Mouse (Mus musculus) embryonic facial prominence, embryonic 14.5 days (tissue): ENCODE measurements at regions not wholly inside any gene's neighbourhood (a gene's known extent, or its start where the extent isn't known, plus 50 kb on each side); places are given as distances from the start of the nearest gene placed in this dataset.

Source experiments
- ATAC-seq: fragments of 200-750 bp; cut with Nextera tagmentation; 2 replicates; pipeline ENCODE4 v1.8.0; 2017; ENCODE audit warnings: low read depth, moderate number of reproducible peaks, moderate TSS enrichment
- DNase-seq: peaks from one replicate; pipeline ENCODE4 v3.0.0-alpha.2; 2015; ENCODE audit warnings: low spot score
- H3K27ac ChIP-seq: fragments of 300-500 bp; sonication (generic); replicated peaks from 2 replicates; pipeline ENCODE4 v1.5.1; 2014; ENCODE audit warnings: low read depth, mild to moderate bottlenecking, low read length, moderate library complexity
- H3K27me3 ChIP-seq: fragments of 300-500 bp; sonication (generic); replicated peaks from 2 replicates; pipeline ENCODE4 v1.6.1; 2014; ENCODE audit warnings: low read length; ENCODE audit not compliant: control insufficient read depth, insufficient read depth
- H3K36me3 ChIP-seq: fragments of 300-500 bp; sonication (generic); 2 replicates; pipeline ENCODE4 v1.6.1; 2014; ENCODE audit warnings: low read length, mixed read lengths; ENCODE audit not compliant: control insufficient read depth, insufficient read depth
- H3K4me1 ChIP-seq: fragments of 300-500 bp; sonication (generic); 2 replicates; pipeline ENCODE4 v1.6.1; 2014; ENCODE audit warnings: antibody characterized with exemption, low read length; ENCODE audit not compliant: control insufficient read depth, insufficient read depth
- H3K4me2 ChIP-seq: fragments of 300-500 bp; sonication (generic); 2 replicates; pipeline ENCODE4 v1.6.1; 2014; ENCODE audit warnings: low read depth, mild to moderate bottlenecking, low read length, moderate library complexity, mixed read lengths
- H3K4me3 ChIP-seq: fragments of 300-500 bp; sonication (generic); 2 replicates; pipeline ENCODE4 v1.5.1; 2014; ENCODE audit warnings: low read depth, mild to moderate bottlenecking, low read length
- H3K9ac ChIP-seq: fragments of 300-500 bp; sonication (generic); 2 replicates; pipeline ENCODE4 v1.6.1; 2014; ENCODE audit warnings: low read depth, mild to moderate bottlenecking, low read length, moderate library complexity, mixed read lengths
- H3K9me3 ChIP-seq: fragments of 300-500 bp; sonication (generic); 2 replicates; pipeline ENCODE4 v1.6.1; 2016; ENCODE audit warnings: low read length; ENCODE audit not compliant: control insufficient read depth
- WGBS: fragments of 180-500 bp; shearing (Covaris S2); extraction: QIAGEN DNeasy Blood & Tissue Kit; methylation state at CpG from one replicate; pipeline ENCODE4 v1.1.7; 2014; 5-methylcytosine and 5-hydroxymethylcytosine counted together

DNA sequence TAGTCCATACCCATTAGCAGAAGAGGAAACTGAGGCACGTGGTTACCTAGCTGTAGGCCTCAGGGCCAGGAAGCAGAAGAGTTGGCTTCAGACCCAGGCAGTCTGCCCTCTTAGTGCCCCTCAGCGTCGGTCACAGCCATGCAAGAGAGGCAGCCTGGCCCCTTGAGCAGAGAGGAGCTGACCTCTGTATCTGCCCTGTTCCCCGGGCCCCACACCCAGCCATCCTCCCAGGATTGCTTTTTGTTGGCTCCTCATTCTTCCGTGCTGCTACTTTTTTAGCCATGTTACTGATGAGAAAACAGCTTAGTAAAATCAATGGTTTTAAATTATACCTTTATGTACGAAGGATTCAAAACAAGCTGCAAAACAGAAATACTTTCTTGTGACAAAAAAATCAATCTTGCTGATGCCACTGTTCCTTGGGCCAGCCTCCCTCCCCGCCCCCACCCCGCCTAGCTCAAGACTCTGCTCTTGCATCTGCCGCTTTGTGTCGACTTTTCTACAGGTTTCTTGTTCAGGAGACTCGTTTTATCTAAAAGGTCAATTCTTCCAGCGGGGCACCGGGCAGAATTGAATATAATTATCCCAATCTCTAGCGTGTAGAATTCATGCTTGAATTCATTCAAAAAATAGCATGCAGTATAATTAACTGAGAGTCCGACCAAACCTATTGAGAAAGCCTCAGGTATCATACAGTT lies 70.8 kb downstream of the Sall1 start:
- Histone ChIP-seq H3K27me3 (no peaks in the 10 kb centered on the region), H3K4me2 (no peak overlapping the region), H3K9me3 (no peaks in the 10 kb centered on the region), H3K4me3 (no peak overlapping the region), H3K27ac (no peak overlapping the region), H3K4me1 (no peaks in the 10 kb centered on the region), H3K9ac (no peak overlapping the region), H3K36me3 (no peaks in the 10 kb centered on the region)
- WGBS: 53% methylated on average over 15 of the region's 15 CpGs
- DNase-seq (no peak), ATAC-seq (no peak)

DNA sequence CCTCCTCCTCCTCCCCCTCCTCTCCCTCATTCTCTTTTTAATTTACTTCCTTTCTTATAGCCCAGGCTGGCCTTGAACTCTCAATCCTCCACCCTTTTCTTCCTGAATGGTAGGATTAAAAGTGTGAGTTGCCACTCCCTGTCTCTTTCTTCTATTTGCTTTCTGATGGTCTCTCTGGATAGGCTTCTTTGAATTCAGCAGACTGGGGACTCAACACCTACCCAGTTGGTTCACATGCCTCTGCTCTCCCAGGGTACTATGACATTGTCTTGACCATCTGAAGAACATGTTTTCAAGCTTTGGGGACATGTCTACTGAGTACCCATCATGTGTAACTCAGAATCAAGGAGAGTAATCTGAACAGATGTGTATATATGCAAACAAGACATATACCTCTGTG lies 85.1 kb downstream of the Sall1 start:
- no peak overlapping the region for H3K9ac ChIP-seq
- H3K4me1 ChIP-seq: no peaks in the 10 kb centered on the region
- no peaks in the 10 kb centered on the region for H3K9me3 ChIP-seq
- ATAC-seq (no peak), DNase-seq (no peak)
- no peak overlapping the region for H3K4me3 ChIP-seq
- no peaks in the 10 kb centered on the region for H3K27me3 ChIP-seq
- no peaks in the 10 kb centered on the region for H3K36me3 ChIP-seq
- H3K4me2 ChIP-seq: no peak overlapping the region
- H3K27ac ChIP-seq: no peak overlapping the region

DNA sequence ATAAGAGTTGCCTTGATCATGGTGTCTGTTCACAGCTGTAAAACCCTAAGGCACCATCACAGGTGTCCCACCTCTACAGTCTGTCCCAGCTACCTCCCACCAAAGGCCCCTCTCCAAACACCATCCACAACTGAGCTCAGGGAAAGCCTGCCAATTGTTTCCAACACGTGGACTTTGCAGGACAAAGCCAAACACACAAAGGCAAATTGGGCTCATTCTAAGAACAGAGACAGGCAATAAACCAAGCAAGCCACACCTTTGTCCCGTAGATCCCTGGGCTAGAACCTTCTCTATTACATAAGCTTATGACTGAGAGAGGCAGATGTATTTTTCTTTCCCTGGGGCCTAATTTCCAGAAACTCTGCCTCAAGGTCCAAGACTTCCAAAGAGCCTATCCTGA lies 90.8 kb downstream of the Sall1 start:
- Histone ChIP-seq H3K4me2 (no peak overlapping the region), H3K9me3 (no peaks in the 10 kb centered on the region), H3K4me1 (no peaks in the 10 kb centered on the region), H3K27me3 (no peaks in the 10 kb centered on the region), H3K36me3 (no peaks in the 10 kb centered on the region), H3K4me3 (no peak overlapping the region), H3K9ac (no peak overlapping the region), H3K27ac (no peak overlapping the region)
- DNase-seq: no peak
- no peak for ATAC-seq
- 75% methylated on average over 2 of the region's 2 CpGs for WGBS

DNA sequence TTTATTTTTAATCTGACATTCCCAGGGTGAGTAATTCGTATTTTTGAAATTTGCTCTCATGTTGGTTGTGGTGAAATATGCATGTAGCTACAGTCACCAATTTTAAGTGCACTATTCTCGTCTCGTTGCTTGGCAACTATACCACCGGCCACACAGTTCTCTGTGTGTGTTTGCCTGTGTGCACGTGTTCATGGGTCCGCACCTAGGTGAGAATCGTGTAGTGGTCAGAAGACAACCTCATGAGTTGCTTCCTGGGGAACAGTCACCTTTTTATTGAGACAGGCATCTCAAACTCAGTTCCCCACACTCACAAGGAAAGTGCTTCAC lies 92.2 kb downstream of the Sall1 start:
- Histone ChIP-seq H3K4me2 (no peak overlapping the region), H3K4me1 (no peaks in the 10 kb centered on the region), H3K9me3 (no peaks in the 10 kb centered on the region), H3K9ac (no peak overlapping the region), H3K27ac (no peak overlapping the region), H3K27me3 (no peaks in the 10 kb centered on the region), H3K36me3 (no peaks in the 10 kb centered on the region), H3K4me3 (no peak overlapping the region)
- DNase-seq: no peak
- WGBS: 93% methylated on average over 7 of the region's 7 CpGs
- ATAC-seq: no peak

DNA sequence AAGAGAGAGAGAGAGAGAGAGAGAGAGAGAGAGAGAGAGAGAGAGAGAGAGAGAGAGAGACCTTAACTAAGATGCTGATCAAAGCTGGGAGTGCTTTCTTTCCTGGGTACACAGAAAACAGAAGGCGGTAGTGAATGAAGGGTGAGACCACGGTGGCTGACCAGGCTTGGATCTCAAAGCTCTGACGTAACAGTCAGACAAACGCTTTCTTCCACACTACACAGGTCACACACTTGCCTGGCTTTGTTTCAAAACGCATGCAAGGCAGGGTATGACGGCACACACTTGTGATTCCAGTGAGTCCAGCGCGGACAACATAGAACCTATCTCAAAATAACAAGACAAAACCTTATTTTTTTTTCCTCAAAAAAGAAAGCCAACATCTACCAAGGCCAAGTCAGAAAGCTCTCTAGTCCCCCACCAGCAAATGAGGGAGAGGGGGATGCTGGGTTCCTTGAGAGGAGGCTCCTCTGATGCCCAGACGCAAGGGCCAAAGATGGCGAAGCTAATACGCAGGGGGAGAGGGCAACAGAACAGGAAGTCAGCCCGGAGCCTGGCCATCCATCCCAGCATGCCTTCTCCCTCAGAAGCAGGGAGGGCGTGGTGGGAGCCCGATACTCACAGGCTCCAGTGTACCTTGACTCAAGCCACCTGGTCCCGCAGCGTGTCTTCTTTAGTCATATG lies 92.7 kb downstream of the Sall1 start:
- WGBS: 84% methylated on average over 16 of the region's 16 CpGs

DNA sequence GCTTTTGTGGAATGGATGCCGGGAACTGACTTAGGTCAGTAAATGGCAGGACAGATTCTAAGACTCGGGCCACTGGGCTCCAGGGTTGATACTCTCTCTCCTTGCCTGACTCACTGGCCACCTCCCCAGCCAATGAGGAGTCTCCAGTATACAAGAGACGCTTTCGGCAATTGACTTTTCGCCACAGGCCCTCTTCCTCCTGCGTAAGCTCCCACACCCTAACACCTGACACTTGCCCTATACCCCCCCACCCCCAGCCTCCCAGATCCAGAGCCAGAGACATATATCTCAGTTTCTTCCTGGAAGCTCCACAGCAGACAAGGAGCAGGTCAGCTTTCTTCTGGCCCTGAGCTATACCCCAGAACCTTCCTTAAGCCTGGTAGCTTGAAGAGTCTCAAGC lies 94.0 kb downstream of the Sall1 start:
- H3K9me3 ChIP-seq: no peaks in the 10 kb centered on the region
- no peak overlapping the region for H3K27ac ChIP-seq
- no peak overlapping the region for H3K9ac ChIP-seq
- H3K4me1 ChIP-seq: no peaks in the 10 kb centered on the region
- no peaks in the 10 kb centered on the region for H3K36me3 ChIP-seq
- no peak overlapping the region for H3K4me3 ChIP-seq
- no peak for DNase-seq
- no peaks in the 10 kb centered on the region for H3K27me3 ChIP-seq
- no peak for ATAC-seq
- no peak overlapping the region for H3K4me2 ChIP-seq
- 95% methylated on average over 6 of the region's 6 CpGs for WGBS

More for the DNA sequence above, 92.7 kb downstream of the Sall1 start:
- DNase-seq (no peak), ATAC-seq (no peak)
- no peak overlapping the region for H3K4me3 ChIP-seq
- no peak overlapping the region for H3K9ac ChIP-seq
- no peak overlapping the region for H3K27ac ChIP-seq
- H3K4me1 ChIP-seq: no peaks in the 10 kb centered on the region
- no peaks in the 10 kb centered on the region for H3K9me3 ChIP-seq
- H3K36me3 ChIP-seq: no peaks in the 10 kb centered on the region
- H3K4me2 ChIP-seq: no peak overlapping the region
- no peaks in the 10 kb centered on the region for H3K27me3 ChIP-seq

DNA sequence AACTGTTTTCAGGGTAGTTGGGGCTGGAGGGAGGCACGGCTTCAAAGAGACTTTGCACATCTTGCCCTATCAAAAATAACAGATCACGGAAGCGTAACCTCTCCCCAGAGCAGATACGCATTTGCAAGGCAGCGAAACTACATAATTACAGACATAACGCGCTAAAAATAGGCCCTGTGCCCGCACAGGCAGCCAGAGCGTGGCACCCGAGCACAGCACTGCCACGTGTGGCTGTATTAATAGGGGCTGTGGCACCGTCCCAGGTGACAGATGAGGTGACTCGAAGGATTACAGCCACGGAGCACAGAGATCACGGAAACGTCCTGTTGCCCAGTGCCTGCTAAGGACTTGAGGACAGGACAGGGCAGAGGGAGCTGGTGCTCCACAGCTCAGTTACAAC lies 95.0 kb downstream of the Sall1 start:
- H3K4me2 ChIP-seq: no peak overlapping the region
- H3K9ac ChIP-seq: no peak overlapping the region
- no peaks in the 10 kb centered on the region for H3K9me3 ChIP-seq
- no peaks in the 10 kb centered on the region for H3K36me3 ChIP-seq
- H3K27me3 ChIP-seq: no peaks in the 10 kb centered on the region
- H3K4me1 ChIP-seq: no peaks in the 10 kb centered on the region
- no peak overlapping the region for H3K4me3 ChIP-seq
- no peak overlapping the region for H3K27ac ChIP-seq
- DNase-seq: no peak
- 82% methylated on average over 16 of the region's 16 CpGs for WGBS
- ATAC-seq: no peak

DNA sequence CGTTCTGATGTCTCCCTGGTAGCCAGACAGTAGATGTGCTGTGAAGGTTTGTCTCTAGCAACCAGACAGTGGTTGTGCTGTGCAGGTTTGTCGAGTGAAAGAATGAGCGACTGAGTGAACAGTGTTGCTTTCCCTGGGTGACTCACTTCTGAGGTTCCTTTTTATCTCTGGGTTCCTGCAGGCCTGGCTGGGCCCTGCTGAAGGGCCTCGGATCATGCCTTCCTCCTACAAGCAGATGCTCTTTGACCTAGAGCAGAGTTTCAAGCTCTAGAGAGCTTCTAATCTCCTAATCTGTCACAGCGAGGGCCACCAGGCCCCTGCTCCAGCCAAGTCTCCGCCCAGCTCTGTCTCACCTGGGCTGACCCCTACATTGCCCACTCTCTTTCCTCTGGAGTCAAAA lies 95.6 kb downstream of the Sall1 start:
- H3K9ac ChIP-seq: no peak overlapping the region
- no peaks in the 10 kb centered on the region for H3K27me3 ChIP-seq
- no peaks in the 10 kb centered on the region for H3K4me1 ChIP-seq
- ATAC-seq (no peak), DNase-seq (no peak)
- no peak overlapping the region for H3K4me3 ChIP-seq
- no peak overlapping the region for H3K4me2 ChIP-seq
- 77% methylated on average over 6 of the region's 6 CpGs for WGBS
- H3K27ac ChIP-seq: no peak overlapping the region
- H3K36me3 ChIP-seq: no peaks in the 10 kb centered on the region
- no peaks in the 10 kb centered on the region for H3K9me3 ChIP-seq

DNA sequence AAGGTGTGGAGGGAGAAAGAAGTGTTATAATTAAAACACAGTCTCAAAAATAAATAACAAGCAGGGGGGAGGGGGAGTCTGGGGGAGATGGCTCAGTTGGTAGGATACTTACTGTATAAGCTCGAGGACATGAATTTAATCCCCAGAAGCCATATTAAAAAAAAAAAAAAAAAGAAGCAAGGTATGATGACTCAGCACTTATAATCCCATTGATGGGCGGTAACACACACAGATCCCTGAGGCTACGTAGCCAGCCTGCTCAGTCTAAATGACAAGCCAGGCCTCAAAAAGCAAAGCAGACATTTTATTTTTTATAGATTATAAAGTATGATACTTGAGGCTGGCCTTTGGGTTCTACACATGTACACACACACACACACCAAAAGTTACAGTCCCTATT lies 96.6 kb downstream of the Sall1 start:
- H3K4me3 ChIP-seq: no peak overlapping the region
- ATAC-seq (no peak), DNase-seq (no peak)
- H3K9me3 ChIP-seq: no peaks in the 10 kb centered on the region
- H3K9ac ChIP-seq: no peak overlapping the region
- H3K27ac ChIP-seq: no peak overlapping the region
- no peaks in the 10 kb centered on the region for H3K4me1 ChIP-seq
- H3K27me3 ChIP-seq: no peaks in the 10 kb centered on the region
- H3K36me3 ChIP-seq: no peaks in the 10 kb centered on the region
- WGBS: 57% methylated on average over 3 of the region's 3 CpGs
- no peak overlapping the region for H3K4me2 ChIP-seq
